Mouse (Mus musculus): ENCODE measurements around the gene Tmbim1. TPM values are rescaled to one million over a fixed set of nuclear protein-coding genes. Genes with fewer than 3 reads are reported as not detected.
"Not testable (repeated sequence)": the region's sequence is repeated elsewhere in the genome, so short reads cannot be mapped to it uniquely, and the experiment has no call there.

Gene Tmbim1
- total RNA-seq (2017) = 1.9 and 5.5 TPM in 2 replicates

DNA sequence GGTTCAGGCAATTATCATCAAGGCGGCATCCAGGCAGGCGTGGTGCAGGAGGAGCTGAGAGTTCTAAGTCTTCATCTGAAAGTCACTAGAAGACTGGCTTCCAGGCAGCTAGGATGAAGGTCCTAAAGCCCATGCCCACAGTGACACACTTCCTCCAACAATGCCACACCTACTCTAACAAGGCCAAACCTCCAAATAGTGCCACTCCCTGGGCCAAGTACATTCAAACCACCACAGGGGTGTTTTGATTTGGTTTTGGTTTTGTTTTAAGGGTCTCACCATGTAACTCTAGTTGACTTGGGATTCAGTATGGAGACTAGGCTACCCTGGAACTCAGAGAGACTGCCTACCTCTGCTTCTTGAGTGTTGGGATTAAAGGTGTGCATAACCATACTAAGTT is at the start of gene Tmbim1:
TSS of gene Tmbim1 (minus strand) at position 101 of the 400 bp plus-strand sequence.
- ATAC-seq (ENCODE audit: extremely low read depth, insufficient number of reproducible peaks, low FRiP score, poor library complexity, severe bottlenecking) = no peak

DNA sequence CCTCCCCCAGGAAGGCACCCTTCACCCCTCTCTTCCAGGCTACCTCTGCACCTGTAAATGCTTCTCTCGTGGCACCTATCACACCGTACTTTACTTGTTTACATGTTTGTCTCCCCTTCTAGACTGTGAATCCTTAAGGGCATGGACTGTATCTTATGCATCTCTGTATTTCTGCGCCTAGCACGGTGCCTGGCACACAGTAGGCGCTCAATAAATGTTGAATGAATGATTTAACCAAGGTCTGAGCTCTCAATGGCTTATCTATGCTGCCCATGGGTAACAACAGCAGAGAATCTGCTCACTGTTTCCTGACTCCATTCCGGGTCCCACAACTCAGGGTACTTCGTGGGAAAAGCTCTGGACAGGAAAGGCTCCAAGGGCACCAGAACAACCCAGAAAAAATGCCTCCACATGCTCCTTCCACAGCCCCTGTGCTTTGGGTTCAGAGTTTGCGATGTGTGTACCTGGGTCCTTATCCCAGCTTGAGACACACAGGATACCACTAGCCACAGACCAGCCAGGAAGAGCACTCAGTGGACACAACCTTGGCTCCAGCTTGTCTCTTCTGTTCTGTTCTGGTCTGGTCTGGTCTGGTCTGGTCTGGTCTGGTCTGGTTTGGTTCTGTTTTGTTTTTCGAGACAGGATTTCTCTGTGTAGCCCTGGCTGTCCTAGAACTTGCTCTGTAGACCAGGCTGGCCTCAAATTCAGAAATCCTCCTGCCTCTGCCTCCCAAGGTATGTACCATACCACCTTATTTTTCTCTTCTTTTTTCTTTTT is 48.2 kb upstream of the Tmbim1 start:
- no peak for ATAC-seq (ENCODE audit: extremely low read depth, insufficient number of reproducible peaks, low FRiP score, poor library complexity, severe bottlenecking)

DNA sequence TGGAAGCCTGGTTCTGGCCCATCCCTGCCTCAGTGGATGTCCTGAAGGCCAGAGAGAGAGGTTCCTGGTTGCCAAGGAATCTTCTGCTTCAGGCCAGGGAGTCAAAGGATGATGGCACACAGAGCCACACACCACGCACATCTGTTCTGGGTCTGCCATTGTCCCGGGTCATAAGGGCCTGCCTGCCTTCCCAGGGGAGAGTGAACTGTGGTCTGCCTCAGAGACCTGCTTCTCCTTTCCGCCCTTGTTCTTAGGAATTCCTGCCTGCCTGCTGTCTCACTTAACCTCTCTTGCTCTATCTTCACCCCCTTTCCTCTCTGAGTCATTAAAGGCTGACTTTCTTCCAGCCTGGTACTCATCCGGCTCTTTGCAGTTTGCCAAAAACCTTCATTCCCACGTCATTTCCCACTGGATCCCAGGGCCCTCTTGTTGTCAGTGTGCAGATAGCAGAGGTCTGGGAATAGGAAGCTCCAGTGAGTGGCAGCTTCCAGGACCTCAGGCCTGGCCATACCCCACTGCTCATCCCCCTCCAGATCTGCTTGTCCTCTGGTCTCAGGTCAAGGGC is 47.2 kb upstream of the Tmbim1 start:
- ATAC-seq (ENCODE audit: extremely low read depth, insufficient number of reproducible peaks, low FRiP score, poor library complexity, severe bottlenecking) = no peak

DNA sequence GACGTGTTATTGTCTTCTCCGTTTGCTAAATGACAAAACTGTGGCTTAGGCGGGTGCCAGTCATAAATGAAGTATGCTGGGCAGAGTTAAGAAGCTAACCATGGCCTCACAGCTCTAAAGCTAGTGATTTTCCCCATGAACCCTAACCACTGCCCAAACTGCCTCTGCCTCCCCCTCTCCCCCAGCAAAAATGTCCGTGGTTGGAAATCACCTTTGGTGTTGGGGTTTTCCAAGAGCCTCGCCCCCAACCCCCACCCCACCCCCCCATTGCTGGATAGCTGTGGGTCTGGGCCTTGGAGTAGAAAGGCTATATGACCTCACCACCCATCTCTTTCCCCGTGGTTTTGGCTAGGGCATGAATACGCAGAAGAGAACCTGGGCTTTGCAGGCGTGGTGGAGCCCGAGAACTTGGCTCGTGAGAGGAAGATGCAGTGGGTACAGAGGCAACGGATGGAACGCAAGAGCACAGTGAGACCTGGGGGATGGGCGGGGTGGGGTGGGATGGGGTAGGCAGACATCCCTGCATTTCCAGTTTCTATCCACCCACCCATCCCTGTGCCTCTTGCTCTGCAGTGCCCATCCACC is 45.9 kb upstream of the Tmbim1 start:
- no peak for ATAC-seq (ENCODE audit: extremely low read depth, insufficient number of reproducible peaks, low FRiP score, poor library complexity, severe bottlenecking)

DNA sequence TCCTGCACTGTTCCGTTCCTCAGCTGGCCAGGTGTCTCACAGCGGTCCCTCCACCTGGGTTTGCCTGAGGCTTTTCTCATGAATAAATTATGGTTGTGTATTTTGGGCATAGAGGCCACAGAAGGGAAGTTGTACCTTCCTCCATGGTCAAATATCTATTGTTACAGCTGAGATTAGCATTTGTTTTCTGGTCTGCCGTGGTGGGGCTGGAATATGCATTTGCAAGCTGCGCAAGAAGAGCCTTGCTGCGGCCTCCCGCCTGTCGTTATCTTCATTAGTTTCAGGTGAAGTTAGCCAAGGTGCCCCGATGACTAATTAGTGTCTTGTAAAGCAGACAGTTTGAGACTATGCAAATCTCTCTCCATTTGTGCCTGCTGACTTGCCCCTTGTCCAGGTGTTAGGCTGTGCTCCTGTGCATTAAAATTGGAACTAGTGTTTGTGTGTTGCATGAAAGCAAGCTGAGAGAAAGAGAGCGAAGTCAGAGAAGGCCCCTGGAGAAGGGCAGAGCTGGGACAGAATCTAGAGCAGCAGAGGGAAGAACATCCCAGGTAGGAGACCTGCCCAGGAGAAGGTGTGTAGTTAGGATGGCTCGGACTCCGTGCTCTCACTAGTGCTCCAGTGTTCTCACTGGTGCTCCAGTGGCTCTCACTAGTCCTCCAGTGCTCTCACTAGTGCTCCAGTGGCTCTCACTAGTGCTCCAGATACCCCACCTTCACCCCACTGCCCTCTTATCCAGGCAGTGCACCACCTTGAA is 38.9 kb upstream of the Tmbim1 start:
- ATAC-seq (ENCODE audit: extremely low read depth, insufficient number of reproducible peaks, low FRiP score, poor library complexity, severe bottlenecking) = no peak

DNA sequence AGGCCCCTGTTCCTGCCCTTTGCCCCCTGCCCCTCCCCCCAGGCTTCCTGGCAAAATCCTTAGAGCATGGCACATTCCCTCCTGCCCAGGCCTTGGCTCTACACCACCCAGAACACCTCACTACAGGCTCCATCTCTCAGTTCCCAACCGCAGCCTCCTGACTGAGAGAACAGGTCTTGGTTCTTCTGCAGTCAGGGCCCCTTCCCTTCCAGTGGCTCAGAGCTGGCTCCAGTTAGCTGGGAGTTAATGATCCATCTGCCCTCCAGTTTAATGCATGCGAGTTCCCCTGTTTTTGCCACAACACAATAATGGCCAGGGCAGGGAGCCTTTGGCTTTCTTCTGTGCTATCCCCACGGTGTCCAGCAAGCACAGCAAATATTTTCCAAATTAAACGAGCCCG is 37.7 kb upstream of the Tmbim1 start:
- no peak for ATAC-seq (ENCODE audit: extremely low read depth, insufficient number of reproducible peaks, low FRiP score, poor library complexity, severe bottlenecking)

DNA sequence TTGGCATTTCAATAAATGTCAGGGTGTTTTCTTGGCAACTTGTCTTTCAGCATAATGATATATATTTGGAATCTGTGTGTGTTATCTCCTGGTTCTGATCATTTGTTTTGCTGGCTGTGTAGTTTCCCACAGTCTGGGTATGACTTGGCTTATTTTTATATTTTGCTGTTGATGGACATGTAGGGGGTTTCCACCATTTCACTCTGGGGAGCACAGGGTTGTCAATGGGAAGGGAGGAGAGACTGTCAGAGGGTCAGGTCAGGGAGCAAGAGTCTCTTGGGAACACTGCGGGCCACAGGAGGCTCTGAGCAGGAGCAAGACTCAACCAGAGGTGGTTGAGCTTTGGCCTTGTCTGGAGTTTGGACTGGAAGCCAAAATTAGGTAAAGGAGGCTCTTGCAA is 36.9 kb upstream of the Tmbim1 start:
- no peak for ATAC-seq (ENCODE audit: extremely low read depth, insufficient number of reproducible peaks, low FRiP score, poor library complexity, severe bottlenecking)

DNA sequence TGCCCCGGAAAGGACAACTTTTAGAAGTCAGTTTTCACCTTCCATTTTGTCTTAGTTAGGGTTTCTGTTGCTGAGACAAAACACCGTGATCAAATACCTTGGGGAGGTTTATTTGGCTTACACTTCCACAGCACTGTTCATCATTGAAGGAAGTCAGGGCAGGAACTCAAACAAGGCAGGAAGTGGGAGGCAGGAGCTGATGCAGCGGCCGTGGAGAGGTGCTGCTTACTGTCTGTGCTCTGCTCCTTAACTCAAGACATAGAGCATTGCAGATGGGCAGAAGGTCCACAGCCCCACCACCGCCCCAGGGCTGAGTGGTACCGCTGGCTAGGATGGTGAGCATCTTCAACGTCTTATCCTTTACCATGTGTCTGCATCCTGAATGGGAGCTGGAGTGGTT is 36.5 kb upstream of the Tmbim1 start:
- ATAC-seq (ENCODE audit: extremely low read depth, insufficient number of reproducible peaks, low FRiP score, poor library complexity, severe bottlenecking) = no peak

DNA sequence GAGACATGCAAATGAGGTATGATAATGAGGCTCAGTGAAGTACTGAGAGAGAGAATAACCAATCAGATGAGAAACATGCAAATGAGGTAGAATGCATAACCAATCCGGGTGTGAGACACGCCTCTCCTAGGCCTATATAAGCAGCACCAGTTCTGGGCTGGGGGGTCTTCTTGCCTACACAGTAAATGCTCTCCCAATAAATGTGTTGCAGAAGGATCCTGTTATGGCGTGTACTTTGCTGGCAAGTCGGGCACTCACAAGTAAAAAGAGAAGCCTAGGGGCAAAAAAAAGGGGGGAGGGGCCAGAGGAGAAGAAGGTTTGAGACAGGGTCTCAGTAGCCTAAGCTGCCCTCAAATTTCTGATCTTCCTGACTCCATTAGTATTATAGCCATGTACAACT is 35.6 kb upstream of the Tmbim1 start:
- ATAC-seq (ENCODE audit: extremely low read depth, insufficient number of reproducible peaks, low FRiP score, poor library complexity, severe bottlenecking) = not testable (repeated sequence)

DNA sequence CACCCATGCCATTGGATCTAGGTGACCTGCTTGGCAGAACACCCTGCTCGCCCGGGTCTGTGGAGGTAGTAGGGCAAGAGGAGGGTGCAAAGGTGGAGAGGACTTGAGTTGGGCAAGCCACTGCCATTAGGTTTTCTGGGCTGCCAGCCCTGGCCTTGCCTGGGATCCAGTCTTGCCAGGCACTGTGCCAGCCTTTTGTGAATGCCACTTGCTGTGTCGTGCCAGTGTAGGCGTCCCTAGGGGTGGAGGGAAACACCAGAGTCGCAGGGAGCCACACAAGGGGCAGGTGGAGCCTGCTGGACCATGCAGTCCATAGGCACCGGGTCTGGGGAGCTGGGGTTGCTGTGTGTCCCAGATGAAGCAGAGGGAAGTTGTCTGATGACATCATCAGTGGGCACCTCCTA is 34.9 kb upstream of the Tmbim1 start:
- no peak for ATAC-seq (ENCODE audit: extremely low read depth, insufficient number of reproducible peaks, low FRiP score, poor library complexity, severe bottlenecking)

DNA sequence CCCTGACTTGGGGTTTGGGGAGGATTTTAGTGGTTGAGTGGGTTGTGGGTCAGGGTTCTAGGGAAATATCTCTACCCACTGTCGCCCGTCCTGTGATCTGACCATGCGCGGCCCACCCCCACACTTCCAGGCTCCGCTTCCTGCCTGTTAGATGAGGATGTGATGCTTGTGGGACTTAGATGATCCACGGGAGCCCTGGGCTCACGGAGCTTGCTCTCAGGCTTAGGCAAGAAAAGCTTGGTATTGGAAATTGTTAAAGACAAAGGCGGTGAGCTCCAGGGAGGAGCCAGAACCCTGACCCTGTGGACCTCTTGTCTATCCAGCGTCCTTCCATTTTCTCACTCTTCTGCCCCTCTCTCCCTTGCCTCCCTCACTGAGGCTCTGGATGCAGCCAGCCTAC is 34.5 kb upstream of the Tmbim1 start:
- no peak for ATAC-seq (ENCODE audit: extremely low read depth, insufficient number of reproducible peaks, low FRiP score, poor library complexity, severe bottlenecking)

DNA sequence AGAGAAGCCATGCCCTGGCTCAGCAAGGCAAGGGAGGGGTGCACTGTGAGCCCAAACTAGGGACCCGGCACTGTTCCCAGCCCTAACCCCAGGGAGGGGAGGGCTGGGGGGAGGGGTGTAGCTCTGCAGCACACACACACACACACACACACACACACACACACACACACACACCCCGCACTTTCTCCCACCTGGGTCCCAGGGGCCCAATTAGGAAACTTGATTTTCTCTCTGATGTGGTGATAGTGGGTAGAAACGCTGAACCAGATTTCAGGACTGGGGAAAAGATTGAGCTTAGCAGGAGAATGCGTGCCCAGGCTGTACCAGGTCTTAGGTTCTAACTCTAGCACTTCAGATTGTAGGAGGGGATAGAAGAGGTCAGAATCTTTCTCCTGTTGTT is 33.2 kb upstream of the Tmbim1 start:
- ATAC-seq (ENCODE audit: extremely low read depth, insufficient number of reproducible peaks, low FRiP score, poor library complexity, severe bottlenecking) = no peak

DNA sequence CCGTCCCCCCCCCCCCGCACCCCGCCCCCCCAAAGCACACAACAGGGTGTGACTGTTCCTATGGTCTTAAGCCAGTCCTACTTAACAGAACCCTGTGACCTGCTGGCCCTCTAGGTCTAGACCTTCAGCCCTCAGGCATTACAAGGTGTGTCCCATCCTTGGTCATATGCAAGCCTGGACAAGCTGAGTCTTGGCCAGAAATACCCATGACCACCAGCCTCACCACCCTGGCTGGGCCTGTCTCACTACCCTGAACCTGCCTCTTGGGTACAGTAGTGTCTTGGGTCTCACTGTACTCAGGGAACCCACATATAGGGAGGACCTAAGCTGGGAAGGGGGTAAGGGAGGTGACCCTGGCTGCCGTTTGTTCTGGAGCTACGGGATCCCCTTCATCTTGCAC is 32.6 kb upstream of the Tmbim1 start:
- no peak for ATAC-seq (ENCODE audit: extremely low read depth, insufficient number of reproducible peaks, low FRiP score, poor library complexity, severe bottlenecking)

DNA sequence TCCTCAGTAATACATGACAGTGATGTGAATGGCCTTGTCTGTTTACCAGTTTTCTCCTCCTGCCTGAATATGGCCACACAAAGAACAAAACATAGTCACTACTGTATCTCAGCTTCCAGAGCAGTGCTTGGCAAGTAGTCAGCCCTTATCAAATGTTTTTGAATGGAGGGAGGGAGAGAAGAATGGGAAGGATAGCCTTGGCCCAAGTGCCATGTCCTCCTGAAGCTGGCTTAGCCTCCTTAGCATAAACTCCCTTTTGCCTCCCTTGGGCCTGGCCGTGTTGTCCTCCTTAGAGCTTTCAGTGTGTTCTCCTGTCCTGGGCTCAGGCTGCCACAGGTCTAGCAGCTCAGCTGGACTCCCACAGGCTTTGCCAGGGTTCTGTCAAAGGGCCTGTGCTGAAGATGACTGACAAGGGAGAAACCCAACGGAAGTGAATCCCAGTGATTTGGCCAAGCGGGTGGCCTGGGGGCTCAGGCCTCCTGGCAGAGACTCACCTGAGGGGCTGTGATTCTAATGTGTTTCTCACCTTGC is 31.9 kb upstream of the Tmbim1 start:
- no peak for ATAC-seq (ENCODE audit: extremely low read depth, insufficient number of reproducible peaks, low FRiP score, poor library complexity, severe bottlenecking)

DNA sequence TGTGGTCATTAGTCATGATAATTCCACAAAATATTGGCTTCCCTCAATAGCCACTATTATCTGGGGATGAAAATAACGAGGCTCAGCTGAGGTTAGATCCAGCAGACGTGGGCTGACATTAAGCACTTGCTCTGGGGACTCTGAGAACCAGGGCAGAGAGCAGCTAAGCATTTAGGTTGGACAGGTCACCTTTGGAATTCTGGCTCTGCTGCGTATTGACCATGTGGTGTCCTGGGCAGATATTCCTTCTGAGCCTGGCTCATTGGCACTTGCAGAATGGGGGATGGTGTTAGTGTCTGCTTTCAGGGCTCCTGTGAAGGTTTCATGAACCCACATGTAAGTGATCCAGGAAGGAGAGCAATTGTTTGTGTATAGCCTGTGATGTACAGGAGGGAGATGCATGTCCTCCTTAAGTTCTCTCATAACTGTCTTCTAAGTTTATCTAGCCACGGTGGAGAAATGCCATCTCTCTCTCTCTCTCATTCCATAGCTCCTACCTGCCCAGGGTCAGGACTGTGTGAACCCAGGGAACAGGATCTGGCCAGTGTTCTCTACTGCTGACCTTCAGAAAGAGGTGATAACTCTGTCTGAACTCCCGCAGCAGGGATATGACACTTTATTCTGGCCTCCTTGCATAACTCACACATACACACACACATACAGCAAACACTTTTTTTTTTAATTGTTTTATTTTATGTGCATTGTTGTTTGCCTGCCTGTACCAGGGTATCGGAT is 30.2 kb upstream of the Tmbim1 start:
- no peak for ATAC-seq (ENCODE audit: extremely low read depth, insufficient number of reproducible peaks, low FRiP score, poor library complexity, severe bottlenecking)

DNA sequence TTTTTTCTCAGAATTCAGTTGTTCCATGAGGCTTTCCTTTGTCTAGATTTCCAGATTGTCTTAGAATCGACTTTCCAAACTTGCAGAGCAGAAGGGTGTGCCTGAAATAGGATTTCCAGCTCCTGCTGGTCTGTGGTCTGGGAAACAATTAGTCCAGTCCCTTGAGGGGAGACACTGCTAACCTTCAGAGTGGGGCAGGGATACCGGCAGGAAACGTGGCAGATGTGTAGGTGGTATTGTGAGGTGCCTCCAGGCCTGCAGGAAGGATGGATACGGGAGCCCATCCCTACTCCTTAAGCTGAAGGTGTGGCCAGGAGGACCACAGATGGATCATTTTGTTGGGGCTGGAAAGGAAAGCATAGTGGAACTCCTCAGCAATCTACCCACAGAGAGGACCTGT is 29.6 kb upstream of the Tmbim1 start:
- ATAC-seq (ENCODE audit: extremely low read depth, insufficient number of reproducible peaks, low FRiP score, poor library complexity, severe bottlenecking) = no peak

DNA sequence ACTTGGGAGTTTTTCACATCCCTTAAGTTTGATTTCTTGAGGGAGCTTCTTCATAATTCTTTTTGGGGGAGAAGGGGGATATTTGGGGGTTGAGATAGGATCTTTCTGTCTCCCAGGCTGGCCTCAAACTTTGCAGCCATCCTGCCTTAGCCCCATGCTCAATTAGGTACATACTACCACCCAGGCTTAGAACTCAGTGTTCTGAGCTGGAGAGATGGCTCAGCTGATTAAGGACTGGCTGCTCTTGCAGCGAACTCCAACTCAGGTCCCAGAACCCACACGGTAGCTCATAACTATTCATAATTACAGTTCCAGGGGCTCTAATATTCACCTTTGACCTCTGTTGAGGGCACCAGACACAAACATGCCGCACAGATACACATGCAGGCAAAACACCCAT is 29.2 kb upstream of the Tmbim1 start:
- ATAC-seq (ENCODE audit: extremely low read depth, insufficient number of reproducible peaks, low FRiP score, poor library complexity, severe bottlenecking) = no peak

DNA sequence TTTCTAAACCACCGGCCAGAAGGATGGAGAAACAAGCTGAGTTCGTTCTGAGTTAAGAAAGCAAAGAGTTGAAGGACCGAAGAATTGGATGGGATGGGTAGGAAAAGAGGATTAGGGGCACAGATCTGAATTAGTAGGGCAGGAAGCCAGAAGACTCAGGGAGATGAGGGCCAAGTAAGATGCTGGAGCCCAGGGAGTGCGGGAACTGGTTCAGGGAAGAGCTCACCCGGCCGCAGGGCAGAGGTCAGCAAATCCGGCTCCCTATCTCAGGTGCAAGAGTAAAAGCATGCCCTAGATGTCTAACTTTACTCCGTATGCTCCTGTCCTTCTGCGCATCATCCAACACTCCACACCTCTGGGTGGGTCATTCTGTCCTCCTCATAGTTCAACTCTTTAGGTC is 27.5 kb upstream of the Tmbim1 start:
- no peak for ATAC-seq (ENCODE audit: extremely low read depth, insufficient number of reproducible peaks, low FRiP score, poor library complexity, severe bottlenecking)

DNA sequence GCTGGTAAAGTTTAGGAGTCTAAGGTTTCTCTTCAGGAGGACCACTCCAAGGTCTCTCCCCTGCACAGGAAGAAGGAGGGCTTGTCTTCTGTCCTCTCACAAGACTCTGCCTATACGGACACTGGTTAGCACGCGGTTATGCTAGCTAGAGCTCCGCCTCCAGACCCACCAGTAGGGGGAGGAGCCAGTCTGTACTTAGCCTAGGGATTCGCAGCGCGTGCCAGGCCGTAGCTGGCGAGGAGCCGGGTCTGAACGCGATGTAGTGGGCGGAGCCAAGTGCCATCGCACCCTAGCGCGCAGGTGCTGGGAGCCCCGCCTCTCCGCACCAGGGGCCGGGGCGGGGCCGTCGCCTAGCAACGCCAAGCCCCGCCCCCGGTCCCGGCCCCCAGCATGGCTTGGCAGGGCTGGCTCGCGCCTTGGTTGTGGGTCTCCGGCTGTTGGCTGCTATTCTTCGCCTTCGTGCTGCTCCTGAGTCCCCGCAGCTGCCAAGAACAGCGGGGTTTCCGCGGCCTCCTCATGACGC is 26.9 kb upstream of the Tmbim1 start:
- peak; percentile 92 for ATAC-seq (ENCODE audit: extremely low read depth, insufficient number of reproducible peaks, low FRiP score, poor library complexity, severe bottlenecking)
